Mouse (Mus musculus) G1E (cell line): ENCODE results near the gene Hdc.

Experiments
- CTCF ChIP-seq: IDR thresholded peaks from 2 replicates; pipeline ENCODE4 v1.5.1; 2012; ENCODE audit warnings: low read depth, low read length, inconsistent platforms, mixed read lengths
- GATA1 ChIP-seq: IDR thresholded peaks from 2 replicates; pipeline ENCODE4 v1.6.1; 2012; ENCODE audit warnings: borderline replicate concordance, low read length, inconsistent platforms, mixed read lengths
- GATA2 ChIP-seq: IDR thresholded peaks from 2 replicates; pipeline ENCODE4 v1.6.1; 2012; ENCODE audit warnings: low read depth, low read length, inconsistent platforms, borderline replicate concordance
- POLR2AphosphoS5 ChIP-seq: IDR thresholded peaks from 2 replicates; pipeline ENCODE4 v1.6.1; 2012; ENCODE audit warnings: low read depth, low read length, inconsistent platforms; ENCODE audit not compliant: insufficient replicate concordance
- TAL1 ChIP-seq: conservative IDR thresholded peaks from 2 replicates; pipeline ENCODE4 v1.6.1; 2012; ENCODE audit warnings: low read depth, low read length, inconsistent platforms, mixed read lengths

DNA sequence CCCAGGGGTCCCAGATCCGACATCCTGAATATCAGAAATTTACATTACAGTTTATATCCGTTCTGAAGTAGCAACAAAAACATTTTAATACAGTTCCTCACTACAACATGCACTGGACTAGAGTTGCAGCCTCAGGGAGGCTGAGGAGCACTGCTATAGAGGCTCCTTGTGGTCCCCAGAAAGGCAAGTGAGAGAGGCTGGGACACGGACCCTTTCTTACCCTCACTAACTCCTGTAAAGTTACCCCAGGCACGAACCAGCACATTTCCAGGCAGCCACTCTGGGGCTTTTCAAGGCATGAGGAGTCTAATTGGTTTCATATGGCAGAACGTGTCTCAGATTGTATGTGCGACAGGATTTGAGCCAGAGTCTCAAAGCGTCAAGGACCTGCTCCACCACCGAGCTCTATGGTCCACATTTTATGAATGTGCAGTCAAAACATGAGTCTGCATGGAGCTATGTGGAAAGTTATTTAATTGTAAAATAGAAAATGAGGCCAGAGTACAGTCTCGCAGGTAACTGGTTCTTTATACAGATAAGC is 9.4 kb upstream of the Hdc start:
- no peak for TF ChIP-seq TAL1
- TF ChIP-seq CTCF = no peak
- TF ChIP-seq GATA1 = no peak
- no peak for TF ChIP-seq POLR2AphosphoS5
- TF ChIP-seq GATA2 = no peak
